Mouse (Mus musculus): ENCODE data around the gene Abcc9.

- TF ChIP-seq CTCF (IDR thresholded peaks at IDR 0.05; ENCODE audit: low read depth): no peak
- TF ChIP-seq EP300 (IDR thresholded peaks at IDR 0.05; ENCODE audit: low read depth): no peak
Measured at GRCm38 (mm10) chr6:142708369-142708768, 6.3 kb upstream of the Abcc9 start.
